8 mouse cellular contexts compared by ENCODE assay signal in the genomic region with DNA sequence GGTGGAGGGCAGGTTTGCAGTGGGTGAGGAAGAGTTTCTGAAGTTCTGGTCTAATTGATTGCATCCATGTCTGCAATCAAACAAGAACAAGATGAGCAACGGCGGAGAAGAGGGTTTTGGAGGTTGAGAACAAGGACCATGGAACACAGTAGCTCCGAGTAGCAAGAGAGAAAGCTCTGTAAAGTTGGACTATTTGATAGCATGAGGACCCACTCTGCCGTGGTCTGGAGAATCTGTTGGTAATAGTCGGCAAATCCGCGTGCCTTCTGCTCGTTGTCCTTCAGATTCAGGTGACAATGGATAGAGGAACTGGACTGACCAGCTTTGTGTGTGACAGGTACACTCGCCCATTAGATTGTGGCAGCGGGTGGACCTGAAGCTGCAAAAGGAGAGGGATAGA.
DNase-seq lines count a peak whose midpoint lies in the region; ATAC-seq lines count a peak whose summit lies in the region.

No protein-coding gene starts in this region.

- 69% methylated on average over 10 of the region's 10 CpGs for WGBS in heart, embryonic 12.5 days
- 76% methylated on average over 10 of the region's 10 CpGs for WGBS in neural tube, embryonic 11.5 days
- WGBS in midbrain, embryonic 10.5 days, result 74% methylated on average over 10 of the region's 10 CpGs

- DNase-seq in heart, adult 18-20 months, result no peak
- no peak for DNase-seq in neural tube, embryonic 11.5 days (ENCODE audit: low spot score)
- DNase-seq in neural tube, embryonic 10.5 days (ENCODE audit: extremely low spot score, low spot score), result no peak
- peak; percentile 18 for DNase-seq in midbrain, embryonic 10.5 days (ENCODE audit: low spot score)
- DNase-seq in spleen, postnatal 14 days (ENCODE audit: low spot score in 2 of 2), result no peak

- peak overlapping the region; percentile 68 for H3K4me2 ChIP-seq in heart, embryonic 12.5 days
- peak overlapping the region; percentile 48; the same call in 1 of the 2 replicates for H3K4me2 ChIP-seq in neural tube, embryonic 11.5 days (ENCODE audit: low read depth)

- H3K4me3 ChIP-seq in heart, embryonic 12.5 days, result peak overlapping the region; percentile 32
- no peak overlapping the region for H3K4me3 ChIP-seq in neural tube, embryonic 11.5 days (ENCODE audit: low read depth, low read length)
- H3K4me3 ChIP-seq in midbrain, embryonic 10.5 days, result peak overlapping the region; percentile 44; the same call in 1 of the 2 replicates

- H3K9ac ChIP-seq in heart, embryonic 12.5 days, result 0 out of 2 replicates have a peak overlapping the region, but pooled peaks have one; percentile 62
- peak overlapping the region; percentile 67 for H3K9ac ChIP-seq in neural tube, embryonic 11.5 days (ENCODE audit: low read length)

- no peak for ATAC-seq in heart, embryonic 12.5 days (ENCODE audit: insufficient number of reproducible peaks, low FRiP score)
- ATAC-seq in neural tube, embryonic 11.5 days (ENCODE audit: insufficient read depth, low FRiP score, low TSS enrichment), result no peak
- ATAC-seq in erythroblast, adult 5-6 weeks (replicated peaks; ENCODE audit: low FRiP score, poor library complexity, severe bottlenecking), result no peak
- no peak for ATAC-seq in frontal cortex, adult (ENCODE audit: low TSS enrichment)

- peaks cover 9% of the 10 kb centered on the region; the same call in 1 of the 2 replicates for H3K4me1 ChIP-seq in heart, embryonic 12.5 days (replicated peaks)
- H3K4me1 ChIP-seq in neural tube, embryonic 11.5 days (ENCODE audit: control insufficient read depth, insufficient read depth, low read length), result peaks cover 5% of the 10 kb centered on the region
- H3K4me1 ChIP-seq in midbrain, embryonic 10.5 days, result peaks cover 35% of the 10 kb centered on the region

- H3K36me3 ChIP-seq in heart, embryonic 12.5 days, result no peaks in the 10 kb centered on the region
- H3K36me3 ChIP-seq in neural tube, embryonic 11.5 days (ENCODE audit: control insufficient read depth, insufficient read depth, low read length), result no peaks in the 10 kb centered on the region
- no peaks in the 10 kb centered on the region for H3K36me3 ChIP-seq in midbrain, embryonic 10.5 days

- H3K27me3 ChIP-seq in heart, embryonic 12.5 days (replicated peaks), result 0 out of 2 replicates have a peak, but pooled peaks cover 2% of the 10 kb centered on the region
- H3K27me3 ChIP-seq in neural tube, embryonic 11.5 days (ENCODE audit: control insufficient read depth, insufficient read depth, low read length), result no peaks in the 10 kb centered on the region
- H3K27me3 ChIP-seq in midbrain, embryonic 10.5 days (ENCODE audit: low read depth, poor library complexity, severe bottlenecking), result peaks cover 63% of the 10 kb centered on the region

- H3K27ac ChIP-seq in heart, embryonic 12.5 days (ENCODE audit: poor library complexity, severe bottlenecking), result no peak overlapping the region
- H3K27ac ChIP-seq in neural tube, embryonic 11.5 days (ENCODE audit: low read depth, low read length), result no peak overlapping the region
- peak overlapping the region; percentile 89 for H3K27ac ChIP-seq in midbrain, embryonic 10.5 days (replicated peaks)

- H3K9me3 ChIP-seq in heart, embryonic 12.5 days (replicated peaks), result no peaks in the 10 kb centered on the region
- H3K9me3 ChIP-seq in neural tube, embryonic 11.5 days (ENCODE audit: control insufficient read depth, low read length), result no peaks in the 10 kb centered on the region
- H3K9me3 ChIP-seq in midbrain, embryonic 10.5 days (replicated peaks), result no peaks in the 10 kb centered on the region
